Mouse (Mus musculus) lung, adult 2 months (tissue): ENCODE data around the gene Prph.

ENCODE experiments used
- CTCF ChIP-seq: fragments of 200-500 bp; IDR thresholded peaks from 2 replicates; pipeline ENCODE4 v1.5.1; 2011; ENCODE audit warnings: mild to moderate bottlenecking, low read length, control low read depth; ENCODE audit not compliant: insufficient read depth
- POLR2A ChIP-seq: fragments of 200-500 bp; IDR thresholded peaks from 2 replicates; pipeline ENCODE4 v1.6.1; 2011; ENCODE audit warnings: low read depth, mild to moderate bottlenecking, control low read depth, low read length, borderline replicate concordance; ENCODE audit errors: extremely low read depth

- TF ChIP-seq POLR2A: no peak
- TF ChIP-seq CTCF: no peak
These were observed 36.3 kb upstream of the Prph start for GRCm38 (mm10) chr15:99018630-99019029.
